Mouse (Mus musculus): ENCODE measurements at regions not wholly inside any gene's neighbourhood (a gene's known extent, or its start where the extent isn't known, plus 50 kb on each side); places are given as distances from the start of the nearest gene placed in this dataset.
A peak's percentile ranks its signal among the peaks of the same experiment; 100 is the strongest.

GRCm38 (mm10) chr1:190067181-190067580 lies 103.3 kb downstream of the Prox1 start:
- intact Hi-C loops (cut with DNase I), result no loop called here
- DNase-seq (ENCODE audit: low spot score in 2 of 2), result no peak

- intact Hi-C loops (cut with DNase I), result no loop called here
- no peak for DNase-seq (ENCODE audit: low spot score in 2 of 2)
Observed at GRCm38 (mm10) chr1:190066426-190066825, 104.1 kb downstream of the Prox1 start.

- no peak for DNase-seq (ENCODE audit: low spot score in 2 of 2)
- intact Hi-C loops (cut with DNase I), result no loop called here
Observed at GRCm38 (mm10) chr1:190061560-190062295, 108.8 kb downstream of the Prox1 start.

- DNase-seq (ENCODE audit: low spot score in 2 of 2), result no peak
- intact Hi-C loops (cut with DNase I), result no loop called here
Observed at GRCm38 (mm10) chr1:190059025-190059424, 111.5 kb downstream of the Prox1 start.

GRCm38 (mm10) chr1:190056931-190057330 lies 113.6 kb downstream of the Prox1 start:
- intact Hi-C loops (cut with DNase I), result no loop called here
- DNase-seq (ENCODE audit: low spot score in 2 of 2), result no peak

- no peak for DNase-seq (ENCODE audit: low spot score in 2 of 2)
- intact Hi-C loops (cut with DNase I), result no loop called here
Observed at GRCm38 (mm10) chr1:190051903-190052302, 118.6 kb downstream of the Prox1 start.

GRCm38 (mm10) chr1:190048521-190049170 lies 121.9 kb downstream of the Prox1 start:
- intact Hi-C loops (cut with DNase I), result loop anchor here (5.0 to 10.0 kb wide), 3 partner anchors 124 to 716 kb away; partner anchors contain the start of gene Prox1

GRCm38 (mm10) chr1:190047201-190047600 lies 123.3 kb downstream of the Prox1 start:
- no peak for DNase-seq (ENCODE audit: low spot score in 2 of 2)
- intact Hi-C loops (cut with DNase I), result loop anchor here (5.0 to 10.0 kb wide), 3 partner anchors 125 to 718 kb away; partner anchors contain the start of gene Prox1

More at GRCm38 (mm10) chr1:190048521-190049170, 121.9 kb downstream of the Prox1 start:
- DNase-seq (ENCODE audit: low spot score in 2 of 2), result no peak

- intact Hi-C loops (cut with DNase I), result loop anchor here (2.0 to 10.0 kb wide), 4 partner anchors 127 to 751 kb away; partner anchors contain the start of gene Prox1
Observed at GRCm38 (mm10) chr1:190045797-190046196, 123.6 kb upstream of the Smyd2 start.

GRCm38 (mm10) chr1:190044036-190044435 lies 121.9 kb upstream of the Smyd2 start:
- DNase-seq (ENCODE audit: low spot score in 2 of 2), result no peak
- intact Hi-C loops (cut with DNase I), result loop anchor here (2.0 to 10.0 kb wide), 3 partner anchors 651 to 753 kb away; no protein-coding TSS in a partner anchor

More at GRCm38 (mm10) chr1:190045797-190046196, 123.6 kb upstream of the Smyd2 start:
- DNase-seq (ENCODE audit: low spot score in 2 of 2), result peak; percentile 18 to 50

- intact Hi-C loops (cut with DNase I), result loop anchor here (10.0 kb wide), 2 partner anchors 652 to 722 kb away; no protein-coding TSS in a partner anchor
- no peak for DNase-seq (ENCODE audit: low spot score in 2 of 2)
Observed at GRCm38 (mm10) chr1:190043156-190043555, 121.0 kb upstream of the Smyd2 start.

GRCm38 (mm10) chr1:190042197-190042596 lies 120.0 kb upstream of the Smyd2 start:
- intact Hi-C loops (cut with DNase I), result loop anchor here (10.0 kb wide), 2 partner anchors 653 to 723 kb away; no protein-coding TSS in a partner anchor
- no peak for DNase-seq (ENCODE audit: low spot score in 2 of 2)

- DNase-seq (ENCODE audit: low spot score in 2 of 2), result no peak
- intact Hi-C loops (cut with DNase I), result loop anchor here (10.0 kb wide), 2 partner anchors 654 to 724 kb away; no protein-coding TSS in a partner anchor
Observed at GRCm38 (mm10) chr1:190041096-190041706, 119.0 kb upstream of the Smyd2 start.

- no peak for DNase-seq (ENCODE audit: low spot score in 2 of 2)
- intact Hi-C loops (cut with DNase I), result no loop called here
Observed at GRCm38 (mm10) chr1:190038046-190038445, 115.9 kb upstream of the Smyd2 start.

- intact Hi-C loops (cut with DNase I), result no loop called here
- DNase-seq (ENCODE audit: low spot score in 2 of 2), result no peak
Observed at GRCm38 (mm10) chr1:190036726-190037125, 114.6 kb upstream of the Smyd2 start.

- DNase-seq (ENCODE audit: low spot score in 2 of 2), result no peak
Observed at GRCm38 (mm10) chr1:190035935-190036334, 113.8 kb upstream of the Smyd2 start.

GRCm38 (mm10) chr1:190034091-190034490 lies 111.9 kb upstream of the Smyd2 start:
- DNase-seq (ENCODE audit: low spot score in 2 of 2), result no peak
- intact Hi-C loops (cut with DNase I), result no loop called here

More at GRCm38 (mm10) chr1:190035935-190036334, 113.8 kb upstream of the Smyd2 start:
- intact Hi-C loops (cut with DNase I), result no loop called here

- no peak for DNase-seq (ENCODE audit: low spot score in 2 of 2)
- intact Hi-C loops (cut with DNase I), result no loop called here
Observed at GRCm38 (mm10) chr1:190027536-190027935, 105.4 kb upstream of the Smyd2 start.

GRCm38 (mm10) chr1:190009466-190009865 lies 87.3 kb upstream of the Smyd2 start:
- intact Hi-C loops (cut with DNase I), result no loop called here
- no peak for DNase-seq (ENCODE audit: low spot score in 2 of 2)

- intact Hi-C loops (cut with DNase I), result no loop called here
- no peak for DNase-seq (ENCODE audit: low spot score in 2 of 2)
Observed at GRCm38 (mm10) chr1:190007271-190007670, 85.1 kb upstream of the Smyd2 start.

All from left cerebral cortex, postnatal 25 days (tissue).